Mouse (Mus musculus) heart, embryonic 12.5 days (tissue): ENCODE measurements around the gene Usp18. TPM values are rescaled to one million over a fixed set of nuclear protein-coding genes. Genes with fewer than 3 reads are reported as not detected.

Experiments
- ATAC-seq: fragments of 200-750 bp; cut with Nextera tagmentation; 2 replicates; pipeline ENCODE4 v1.8.0; 2017; ENCODE audit warnings: moderate TSS enrichment, moderate library complexity; ENCODE audit not compliant: insufficient number of reproducible peaks, low FRiP score
- H3K27ac ChIP-seq: fragments of 300-500 bp; sonication (generic); 2 replicates; pipeline ENCODE4 v1.5.1; 2016; ENCODE audit warnings: mild to moderate bottlenecking, moderate library complexity; ENCODE audit not compliant: poor library complexity, severe bottlenecking
- H3K27me3 ChIP-seq: fragments of 300-500 bp; sonication (generic); replicated peaks from 2 replicates; pipeline ENCODE4 v1.6.1; 2016; ENCODE audit warnings: mild to moderate bottlenecking, moderate library complexity
- H3K36me3 ChIP-seq: fragments of 300-500 bp; sonication (generic); 2 replicates; pipeline ENCODE4 v1.6.1; 2016; ENCODE audit warnings: mild to moderate bottlenecking, moderate library complexity
- H3K4me1 ChIP-seq: fragments of 300-500 bp; sonication (generic); replicated peaks from 2 replicates; pipeline ENCODE4 v1.6.1; 2016; ENCODE audit warnings: mild to moderate bottlenecking
- H3K4me2 ChIP-seq: fragments of 300-500 bp; sonication (generic); 2 replicates; pipeline ENCODE4 v1.6.1; 2016; ENCODE audit warnings: mild to moderate bottlenecking, moderate library complexity
- H3K4me3 ChIP-seq: fragments of 300-500 bp; sonication (generic); 2 replicates; pipeline ENCODE4 v1.5.1; 2016; ENCODE audit warnings: mild to moderate bottlenecking
- H3K9ac ChIP-seq: fragments of 300-500 bp; sonication (generic); 2 replicates; pipeline ENCODE4 v1.6.1; 2016; ENCODE audit warnings: mild to moderate bottlenecking, moderate library complexity
- H3K9me3 ChIP-seq: fragments of 300-500 bp; sonication (generic); replicated peaks from 2 replicates; pipeline ENCODE4 v1.6.1; 2016; ENCODE audit warnings: mild to moderate bottlenecking, moderate library complexity
- WGBS: fragments of 180-500 bp; shearing (Covaris S2); methylation state at CpG from one replicate; pipeline ENCODE4 v1.1.7; 2016; 5-methylcytosine and 5-hydroxymethylcytosine counted together
- polyA plus RNA-seq: library from polyadenylated mRNA; unstranded; fragments of >200 nt; fragmentation: Nextera tagmentation; extraction: Ambion mirVana; gene quantifications from 2 replicates; pipeline ENCODE4 v1.2.1, GENCODE M21; 2016

The Usp18 gene
- 1.5 and 1.8 TPM in 2 replicates for polyA plus RNA-seq

- ATAC-seq, result peak; percentile 87
- peak within 1 kb of the TSS; percentile 69 for H3K4me2 ChIP-seq
- peaks cover 4% of the 10 kb centered on the region; the same call in 1 of the 2 replicates for H3K4me1 ChIP-seq
- H3K9me3 ChIP-seq, result no peaks in the 10 kb centered on the region
- H3K9ac ChIP-seq, result peak within 1 kb of the TSS; percentile 72
- no peak within 1 kb of the TSS for H3K27ac ChIP-seq
- H3K36me3 ChIP-seq, result no peaks in the 10 kb centered on the region
- H3K27me3 ChIP-seq, result peaks cover 21% of the 10 kb centered on the region
- 4% methylated on average over 35 of the region's 35 CpGs for WGBS
- peak within 1 kb of the TSS; percentile 60 for H3K4me3 ChIP-seq
These were observed at the start of gene Usp18 for GRCm38 (mm10) chr6:121245127-121246036. TSS of gene Usp18 (plus strand) at chr6:121245906.

DNA sequence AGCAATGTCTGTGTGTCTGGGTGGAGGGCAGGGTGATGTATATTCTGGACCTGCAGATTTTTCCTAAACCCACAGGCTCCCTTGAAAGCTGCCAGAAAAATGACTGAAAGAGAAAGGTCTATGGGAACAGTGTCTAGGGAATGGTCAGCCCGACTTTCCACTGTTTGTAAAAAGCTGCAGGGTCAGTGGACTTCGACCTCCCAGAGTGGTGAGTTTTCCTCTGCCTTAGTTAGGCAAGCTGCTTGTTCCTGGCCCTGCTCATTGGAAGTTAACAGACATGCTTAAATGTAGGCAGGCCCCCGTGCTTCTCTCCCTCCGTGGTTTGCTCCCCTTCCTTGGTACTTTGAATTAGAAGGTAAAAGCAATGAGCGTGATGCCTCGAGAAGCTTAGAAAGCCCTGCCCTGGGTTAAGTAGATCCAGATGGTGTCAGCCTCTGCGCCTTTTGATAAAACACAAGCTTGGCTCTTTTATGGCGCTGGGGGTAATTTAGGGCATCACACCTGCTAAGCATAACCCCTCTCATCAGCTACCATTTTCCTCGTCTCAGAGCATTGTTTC, 47.8 kb upstream of the Usp18 start:
- Histone ChIP-seq H3K9me3 (no peaks in the 10 kb centered on the region), H3K27me3 (no peaks in the 10 kb centered on the region), H3K27ac (no peak overlapping the region), H3K4me3 (no peak overlapping the region), H3K4me1 (peaks cover 16% of the 10 kb centered on the region), H3K36me3 (peaks cover 16% of the 10 kb centered on the region), H3K9ac (no peak overlapping the region), H3K4me2 (no peak overlapping the region)
- whole genome bisulfite sequencing, result 58% methylated on average over 9 of the region's 9 CpGs
- no peak for ATAC-seq

DNA sequence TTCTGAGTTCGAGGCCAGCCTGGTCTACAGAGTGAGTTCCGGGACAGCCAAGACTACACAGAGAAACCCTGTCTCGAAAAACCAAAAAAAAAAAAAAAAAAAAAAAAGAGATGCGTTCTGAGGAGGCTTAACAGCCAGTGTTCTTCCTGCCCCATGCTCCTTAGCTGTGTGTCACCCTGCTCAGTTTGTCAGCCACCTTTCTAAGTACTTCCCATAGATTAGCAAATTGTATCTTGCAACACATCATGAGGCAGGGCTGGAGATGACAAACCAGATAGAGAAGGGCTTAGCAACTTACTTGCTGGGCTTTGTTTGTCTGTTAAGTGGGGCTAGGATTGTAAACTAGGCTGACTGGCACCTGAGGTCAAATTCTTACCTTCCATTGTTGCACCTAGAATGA, 45.2 kb upstream of the Usp18 start:
- H3K36me3 ChIP-seq, result no peaks in the 10 kb centered on the region
- WGBS, result 79% methylated on average over 4 of the region's 4 CpGs
- H3K4me1 ChIP-seq, result no peaks in the 10 kb centered on the region
- H3K9ac ChIP-seq, result no peak overlapping the region
- H3K27me3 ChIP-seq, result no peaks in the 10 kb centered on the region
- ATAC-seq, result no peak
- H3K4me2 ChIP-seq, result no peak overlapping the region
- H3K4me3 ChIP-seq, result no peak overlapping the region
- H3K27ac ChIP-seq, result no peak overlapping the region
- no peaks in the 10 kb centered on the region for H3K9me3 ChIP-seq

DNA sequence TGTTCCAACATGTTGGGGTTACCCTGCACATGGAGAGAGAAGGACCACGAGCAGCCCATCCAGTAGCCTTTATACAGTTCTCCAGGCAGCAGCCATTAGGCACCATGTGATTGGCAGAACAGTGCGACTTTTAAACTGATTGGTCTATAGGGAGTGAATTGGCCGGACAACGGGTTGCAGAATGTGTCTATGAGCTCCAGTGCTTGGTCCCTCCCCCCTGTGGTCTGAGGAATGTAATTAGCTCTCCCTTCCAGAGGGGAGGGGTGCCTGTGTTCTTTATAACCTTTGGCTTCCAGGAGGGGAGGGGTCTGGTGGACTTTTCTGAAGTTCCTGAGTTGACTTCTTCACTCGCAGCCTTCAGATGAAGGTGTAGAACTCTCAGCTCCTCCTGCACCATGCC, 43.7 kb upstream of the Usp18 start:
- Histone ChIP-seq H3K4me2 (no peak overlapping the region), H3K4me1 (no peaks in the 10 kb centered on the region), H3K36me3 (no peaks in the 10 kb centered on the region), H3K27ac (no peak overlapping the region), H3K27me3 (no peaks in the 10 kb centered on the region), H3K4me3 (no peak overlapping the region), H3K9me3 (no peaks in the 10 kb centered on the region), H3K9ac (no peak overlapping the region)
- WGBS, result 81% methylated on average over 5 of the region's 5 CpGs
- ATAC-seq, result no peak

DNA sequence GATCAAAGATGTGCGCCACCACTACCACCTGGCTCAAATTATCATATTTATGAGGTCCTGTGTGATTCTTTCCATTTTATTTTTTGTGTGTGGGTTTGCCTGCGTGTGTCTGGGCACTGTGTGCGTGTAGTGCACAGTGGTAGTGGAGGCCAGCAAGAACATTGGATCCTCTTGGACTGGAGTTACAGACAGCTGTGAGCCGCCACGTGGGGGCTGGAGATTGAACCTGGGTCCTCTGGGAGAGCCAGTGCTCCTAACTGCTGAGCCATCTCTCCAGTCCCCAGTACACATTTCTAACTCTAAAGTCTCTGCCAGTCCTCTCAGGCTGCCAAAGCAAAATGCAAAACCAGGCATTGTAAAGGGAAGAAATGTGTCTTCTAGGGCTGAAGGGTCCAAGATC, 39.2 kb upstream of the Usp18 start:
- Histone ChIP-seq H3K9me3 (0 out of 2 replicates have a peak, but pooled peaks cover 6% of the 10 kb centered on the region), H3K27me3 (peaks cover 24% of the 10 kb centered on the region), H3K4me1 (peaks cover 14% of the 10 kb centered on the region), H3K27ac (no peak overlapping the region), H3K36me3 (no peaks in the 10 kb centered on the region), H3K4me2 (no peak overlapping the region), H3K4me3 (no peak overlapping the region), H3K9ac (no peak overlapping the region)
- WGBS, result 77% methylated on average over 5 of the region's 5 CpGs
- no peak for ATAC-seq

DNA sequence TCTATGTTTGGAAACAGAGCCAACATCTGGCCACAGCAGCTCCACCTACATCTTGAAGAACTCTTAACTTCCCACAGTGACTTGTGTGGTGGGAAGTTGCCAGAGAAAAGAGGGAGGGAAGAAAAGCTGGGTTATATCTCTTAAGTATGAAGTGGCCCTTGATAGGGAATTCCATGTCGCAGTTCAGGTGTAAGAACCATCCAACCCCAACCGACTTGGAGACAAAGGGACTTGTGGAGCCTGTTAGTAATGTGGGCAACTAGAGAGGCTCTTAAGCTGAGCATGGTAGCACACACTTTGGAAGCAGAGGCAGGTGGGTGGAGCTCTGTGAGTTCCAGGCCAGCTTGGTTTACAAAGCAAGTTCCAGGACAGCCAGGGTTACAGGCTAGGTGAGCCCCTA, 36.1 kb upstream of the Usp18 start:
- H3K4me2 ChIP-seq, result no peak overlapping the region
- no peak overlapping the region for H3K4me3 ChIP-seq
- peaks cover 37% of the 10 kb centered on the region for H3K27me3 ChIP-seq
- peaks cover 19% of the 10 kb centered on the region for H3K4me1 ChIP-seq
- 0 out of 2 replicates have a peak, but pooled peaks cover 9% of the 10 kb centered on the region for H3K9me3 ChIP-seq
- H3K27ac ChIP-seq, result no peak overlapping the region
- no peak overlapping the region for H3K9ac ChIP-seq
- no peak for ATAC-seq
- 78% methylated on average over 2 of the region's 2 CpGs for WGBS
- H3K36me3 ChIP-seq, result no peaks in the 10 kb centered on the region

GRCm38 (mm10) chr6:121210149-121210925, 35.4 kb upstream of the Usp18 start, which contains the start of gene Tuba8:
TSS of gene Tuba8 (plus strand) at chr6:121210696.
- H3K4me3 ChIP-seq, result peak within 1 kb of the TSS; percentile 50
- 4% methylated on average over 30 of the region's 30 CpGs for WGBS
- peak; percentile 70 for ATAC-seq
- H3K4me2 ChIP-seq, result peak within 1 kb of the TSS; percentile 89
- H3K27me3 ChIP-seq, result peaks cover 37% of the 10 kb centered on the region
- peaks cover 25% of the 10 kb centered on the region for H3K4me1 ChIP-seq
- no peaks in the 10 kb centered on the region for H3K36me3 ChIP-seq
- H3K9me3 ChIP-seq, result 0 out of 2 replicates have a peak, but pooled peaks cover 9% of the 10 kb centered on the region
- peak within 1 kb of the TSS; percentile 61 for H3K9ac ChIP-seq
- H3K27ac ChIP-seq, result no peak within 1 kb of the TSS

DNA sequence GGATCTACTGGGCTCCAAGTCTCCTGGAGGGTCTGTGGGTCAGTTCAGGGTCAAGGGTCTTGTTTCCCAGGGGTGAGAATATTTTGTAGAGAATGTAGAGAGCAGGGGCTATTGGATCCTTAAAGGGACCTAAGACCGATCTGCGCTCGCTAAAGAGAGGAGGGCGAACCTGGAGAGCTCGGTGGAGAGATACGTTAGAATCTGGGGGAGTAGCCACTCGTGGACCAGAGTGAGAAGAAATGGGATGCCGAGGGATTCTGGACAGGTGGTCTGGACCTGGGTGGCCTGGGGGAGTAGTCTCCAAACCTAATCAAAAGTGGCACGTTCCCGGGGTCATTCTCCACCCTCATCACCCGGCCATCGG, 34.8 kb upstream of the Usp18 start:
- no peak; the same call in 1 of the 2 replicates for ATAC-seq
- peaks cover 37% of the 10 kb centered on the region for H3K27me3 ChIP-seq
- H3K4me2 ChIP-seq, result peak overlapping the region; percentile 89
- peaks cover 25% of the 10 kb centered on the region for H3K4me1 ChIP-seq
- H3K9me3 ChIP-seq, result 0 out of 2 replicates have a peak, but pooled peaks cover 9% of the 10 kb centered on the region
- no peaks in the 10 kb centered on the region for H3K36me3 ChIP-seq
- no peak overlapping the region for H3K27ac ChIP-seq
- H3K4me3 ChIP-seq, result peak overlapping the region; percentile 50
- 0% methylated on average over 12 of the region's 12 CpGs for WGBS
- H3K9ac ChIP-seq, result peak overlapping the region; percentile 61

DNA sequence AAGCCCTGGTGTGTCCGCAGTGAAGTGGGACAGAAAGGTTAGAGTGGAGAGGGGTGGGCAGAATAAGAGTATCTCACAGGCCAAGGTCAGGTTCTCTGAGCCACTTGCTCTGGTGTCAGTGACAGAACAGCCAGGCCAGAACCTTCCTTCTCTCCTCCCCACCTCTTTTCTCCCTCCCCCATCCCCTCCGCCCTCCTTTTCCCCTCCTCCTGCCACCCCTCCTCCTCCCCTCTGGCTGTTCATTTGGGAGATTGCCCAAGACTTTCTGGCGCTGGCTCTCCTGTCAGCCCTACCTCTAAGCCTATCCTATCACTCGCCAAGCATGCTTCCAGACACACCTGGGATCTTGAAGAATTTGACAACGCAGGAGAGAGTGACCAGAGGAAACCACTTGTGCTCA, 34.0 kb upstream of the Usp18 start:
- H3K27ac ChIP-seq, result no peak overlapping the region
- H3K4me1 ChIP-seq, result peaks cover 25% of the 10 kb centered on the region
- H3K9me3 ChIP-seq, result 0 out of 2 replicates have a peak, but pooled peaks cover 9% of the 10 kb centered on the region
- peaks cover 40% of the 10 kb centered on the region for H3K27me3 ChIP-seq
- peak overlapping the region; percentile 50 for H3K4me3 ChIP-seq
- H3K4me2 ChIP-seq, result peak overlapping the region; percentile 89
- H3K9ac ChIP-seq, result 0 out of 2 replicates have a peak overlapping the region, but pooled peaks have one; percentile 61
- 11% methylated on average over 5 of the region's 5 CpGs for whole genome bisulfite sequencing
- ATAC-seq, result no peak
- H3K36me3 ChIP-seq, result no peaks in the 10 kb centered on the region

DNA sequence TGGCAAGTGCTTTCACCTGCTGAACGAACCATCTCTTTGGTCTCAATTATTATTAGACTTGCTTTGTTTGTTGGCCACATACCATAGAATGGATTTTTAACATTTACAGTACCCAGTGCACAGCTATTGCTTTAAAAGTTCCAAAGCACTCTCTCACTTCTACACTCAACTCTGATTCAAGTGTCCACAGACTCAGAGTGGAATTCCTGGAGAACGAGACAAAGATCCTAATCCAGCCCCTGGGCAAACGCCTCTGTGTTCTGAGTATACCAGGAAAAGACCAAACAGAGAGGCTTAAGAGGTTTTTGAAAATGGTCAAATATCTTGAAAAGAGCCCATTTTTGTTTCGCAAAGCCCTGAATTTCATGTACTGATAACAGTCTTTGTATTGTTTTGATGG, 32.7 kb upstream of the Usp18 start:
- Histone ChIP-seq H3K27me3 (peaks cover 40% of the 10 kb centered on the region), H3K4me2 (no peak overlapping the region), H3K27ac (no peak overlapping the region), H3K9me3 (0 out of 2 replicates have a peak, but pooled peaks cover 5% of the 10 kb centered on the region), H3K9ac (no peak overlapping the region), H3K4me3 (no peak overlapping the region), H3K36me3 (no peaks in the 10 kb centered on the region), H3K4me1 (peaks cover 25% of the 10 kb centered on the region)
- no peak for ATAC-seq
- 69% methylated on average over 4 of the region's 4 CpGs for WGBS

- no peak overlapping the region for H3K4me2 ChIP-seq
- H3K9ac ChIP-seq, result no peak overlapping the region
- 0 out of 2 replicates have a peak, but pooled peaks cover 3% of the 10 kb centered on the region for H3K9me3 ChIP-seq
- peaks cover 36% of the 10 kb centered on the region for H3K27me3 ChIP-seq
- ATAC-seq, result no peak
- H3K27ac ChIP-seq, result no peak overlapping the region
- H3K4me1 ChIP-seq, result peaks cover 28% of the 10 kb centered on the region
- H3K36me3 ChIP-seq, result no peaks in the 10 kb centered on the region
- 76% methylated on average over 5 of the region's 5 CpGs for WGBS
- no peak overlapping the region for H3K4me3 ChIP-seq
These were observed 31.5 kb upstream of the Usp18 start for GRCm38 (mm10) chr6:121214221-121214620.
